Mouse (Mus musculus): ENCODE measurements at regions not wholly inside any gene's neighbourhood (a gene's known extent, or its start where the extent isn't known, plus 50 kb on each side); places are given as distances from the start of the nearest gene placed in this dataset.

GRCm38 (mm10) chr11:32990201-32990600, 157.0 kb downstream of the Fgf18 start:
- DNase-seq (ENCODE audit: low spot score in 2 of 2): no peak

GRCm38 (mm10) chr11:32978899-32979298, 154.5 kb upstream of the Smim23 start:
- no peak for DNase-seq (ENCODE audit: low spot score in 2 of 2)

GRCm38 (mm10) chr11:32976572-32976971, 152.2 kb upstream of the Smim23 start:
- no peak for DNase-seq (ENCODE audit: low spot score in 2 of 2)

- no peak for DNase-seq (ENCODE audit: low spot score in 2 of 2)
Measured at GRCm38 (mm10) chr11:32973453-32973852, 149.0 kb upstream of the Smim23 start.

- DNase-seq (ENCODE audit: low spot score in 2 of 2): no peak
Measured at GRCm38 (mm10) chr11:32965418-32965817, 141.0 kb upstream of the Smim23 start.

- no peak for DNase-seq (ENCODE audit: low spot score in 2 of 2)
Measured at GRCm38 (mm10) chr11:32963625-32964293, 139.4 kb upstream of the Smim23 start.

- DNase-seq (ENCODE audit: low spot score in 2 of 2): no peak
Measured at GRCm38 (mm10) chr11:32961600-32961999, 137.2 kb upstream of the Smim23 start.

- no peak for DNase-seq (ENCODE audit: low spot score in 2 of 2)
Measured at GRCm38 (mm10) chr11:32958961-32959360, 134.6 kb upstream of the Smim23 start.

GRCm38 (mm10) chr11:32956993-32957392, 132.6 kb upstream of the Smim23 start:
- DNase-seq (ENCODE audit: low spot score in 2 of 2): peak in 1 of 2 experiments; percentile 12

- no peak for DNase-seq (ENCODE audit: low spot score in 2 of 2)
Measured at GRCm38 (mm10) chr11:32952271-32952670, 127.9 kb upstream of the Smim23 start.

- DNase-seq (ENCODE audit: low spot score in 2 of 2): no peak
Measured at GRCm38 (mm10) chr11:32948132-32948531, 123.7 kb upstream of the Smim23 start.

- peak; percentile 83 to 85 for DNase-seq (ENCODE audit: low spot score in 2 of 2)
Measured at GRCm38 (mm10) chr11:32946481-32947001, 122.1 kb upstream of the Smim23 start.

- DNase-seq (ENCODE audit: low spot score in 2 of 2): no peak
Measured at GRCm38 (mm10) chr11:32945071-32945470, 120.7 kb upstream of the Smim23 start.

GRCm38 (mm10) chr11:32941331-32942009, 117.1 kb upstream of the Smim23 start:
- DNase-seq (ENCODE audit: low spot score in 2 of 2): peak; percentile 49 to 61

GRCm38 (mm10) chr11:32939102-32939501, 114.7 kb upstream of the Smim23 start:
- DNase-seq (ENCODE audit: low spot score in 2 of 2): no peak

GRCm38 (mm10) chr11:32937167-32937566, 112.8 kb upstream of the Smim23 start:
- DNase-seq (ENCODE audit: low spot score in 2 of 2): no peak

GRCm38 (mm10) chr11:32931928-32932327, 107.5 kb upstream of the Smim23 start:
- DNase-seq (ENCODE audit: low spot score in 2 of 2): no peak

- DNase-seq (ENCODE audit: low spot score in 2 of 2): no peak
Measured at GRCm38 (mm10) chr11:32931018-32931417, 106.6 kb upstream of the Smim23 start.

GRCm38 (mm10) chr11:32928837-32929236, 104.4 kb upstream of the Smim23 start:
- DNase-seq (ENCODE audit: low spot score in 2 of 2): no peak

- peak; percentile 45 to 60 for DNase-seq (ENCODE audit: low spot score in 2 of 2)
Measured at GRCm38 (mm10) chr11:32925421-32926271, 101.2 kb upstream of the Smim23 start.

GRCm38 (mm10) chr11:32924932-32925331, 100.5 kb upstream of the Smim23 start:
- no peak for DNase-seq (ENCODE audit: low spot score in 2 of 2)

- no peak for DNase-seq (ENCODE audit: low spot score in 2 of 2)
Measured at GRCm38 (mm10) chr11:32913071-32913470, 88.7 kb upstream of the Smim23 start.
